15 mouse cellular contexts compared by ENCODE assay signal in the genomic region with DNA sequence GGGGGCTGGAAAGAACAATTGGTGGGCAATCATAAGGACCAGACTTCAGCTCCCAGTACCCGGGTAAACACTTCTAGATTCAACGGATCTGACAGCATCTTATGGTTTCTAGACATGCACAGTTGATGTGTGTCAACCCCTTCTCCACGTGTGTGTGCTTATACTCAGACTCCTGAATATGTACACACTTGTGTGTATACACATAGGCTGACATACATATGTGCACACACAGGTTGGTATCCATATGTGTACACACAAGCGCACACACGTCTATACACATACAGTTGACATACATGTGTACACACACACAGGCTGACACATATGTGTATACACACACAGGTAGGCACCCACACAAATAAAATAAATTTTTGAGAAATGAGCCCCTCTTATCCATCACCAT.
"Had no signal": no experiment of that assay in that cellular context is flagged by ENCODE, and none has a peak within 500 bp of the region (broad histone marks: within the 10 kb centered on the region; RNA-seq: fewer than 3 reads in every experiment).

No protein-coding gene starts in this region.

- ATAC-seq: lung, postnatal 0 days had no signal

- H3K4me2 ChIP-seq: kidney, embryonic 15.5 days; limb, embryonic 13.5 days; midbrain, embryonic 12.5 days; neural tube, embryonic 15.5 days had no signal

- H3K27ac ChIP-seq: kidney, embryonic 15.5 days; limb, embryonic 13.5 days; liver, embryonic 14.5 days; midbrain, embryonic 12.5 days; neural tube, embryonic 15.5 days had no signal

- H3K4me3 ChIP-seq: kidney, embryonic 15.5 days; limb, embryonic 13.5 days; midbrain, embryonic 12.5 days; myocyte; neural tube, embryonic 15.5 days had no signal

- H3K4me1 ChIP-seq: kidney, embryonic 15.5 days; limb, embryonic 13.5 days; midbrain, embryonic 12.5 days; neural tube, embryonic 15.5 days had no signal

- H3K27me3 ChIP-seq: kidney, embryonic 15.5 days; limb, embryonic 13.5 days; midbrain, embryonic 12.5 days; neural tube, embryonic 15.5 days had no signal

- H3K9me3 ChIP-seq: kidney, embryonic 15.5 days; limb, embryonic 13.5 days; midbrain, embryonic 12.5 days; neural tube, embryonic 15.5 days had no signal

- H3K36me3 ChIP-seq: kidney, embryonic 15.5 days; limb, embryonic 13.5 days; midbrain, embryonic 12.5 days; neural tube, embryonic 15.5 days had no signal

- H3K9ac ChIP-seq: kidney, embryonic 15.5 days; limb, embryonic 13.5 days; liver, embryonic 14.5 days; midbrain, embryonic 12.5 days; neural tube, embryonic 15.5 days had no signal

- DNase-seq: kidney, adult 2 months; kidney, postnatal 14 days; left cerebral cortex, postnatal 4 days; lung, adult 2 months; lung, postnatal 36 days; right cerebral cortex, adult 18-20 months; right cerebral cortex, postnatal 25 days; thymus, postnatal 25 days had no signal
